Mouse (Mus musculus) induced T-regulatory cell, adult 2 months (primary cell): ENCODE measurements at regions not wholly inside any gene's neighbourhood (a gene's known extent, or its start where the extent isn't known, plus 50 kb on each side); places are given as distances from the start of the nearest gene placed in this dataset.

Source experiments
- DNase-seq: peaks from one replicate; pipeline ENCODE4 v3.0.0-alpha.2; 2012; ENCODE audit warnings: low read depth

- DNase-seq: no peak
Measured at GRCm38 (mm10) chr9:83326437-83327086, 114.4 kb downstream of the Lca5 start.

GRCm38 (mm10) chr9:83325910-83326309 lies 115.0 kb downstream of the Lca5 start:
- DNase-seq: no peak

- no peak for DNase-seq
Measured at GRCm38 (mm10) chr9:83324336-83324735, 116.6 kb downstream of the Lca5 start.

- no peak for DNase-seq
Measured at GRCm38 (mm10) chr9:83322991-83323583, 117.8 kb downstream of the Lca5 start.

GRCm38 (mm10) chr9:83321793-83322192 lies 119.1 kb downstream of the Lca5 start:
- DNase-seq: no peak

GRCm38 (mm10) chr9:83320834-83321233 lies 120.1 kb downstream of the Lca5 start:
- DNase-seq: no peak

GRCm38 (mm10) chr9:83316818-83317162 lies 124.1 kb downstream of the Lca5 start:
- DNase-seq: no peak

- no peak for DNase-seq
Measured at GRCm38 (mm10) chr9:83315941-83316817, 124.7 kb downstream of the Lca5 start.

GRCm38 (mm10) chr9:83308771-83309170 lies 132.2 kb downstream of the Lca5 start:
- DNase-seq: no peak

- DNase-seq: no peak
Measured at GRCm38 (mm10) chr9:83308092-83308491, 132.8 kb downstream of the Lca5 start.

- no peak for DNase-seq
Measured at GRCm38 (mm10) chr9:83307349-83307938, 133.5 kb downstream of the Lca5 start.

- DNase-seq: no peak
Measured at GRCm38 (mm10) chr9:83304925-83305324, 136.0 kb downstream of the Lca5 start.

GRCm38 (mm10) chr9:83300500-83300899 lies 140.4 kb downstream of the Lca5 start:
- DNase-seq: no peak

GRCm38 (mm10) chr9:83300044-83300443 lies 140.9 kb downstream of the Lca5 start:
- DNase-seq: no peak

- no peak for DNase-seq
Measured at GRCm38 (mm10) chr9:83299623-83300022, 141.3 kb downstream of the Lca5 start.

- DNase-seq: no peak
Measured at GRCm38 (mm10) chr9:83295453-83295852, 145.5 kb downstream of the Lca5 start.

- no peak for DNase-seq
Measured at GRCm38 (mm10) chr9:83294441-83294840, 146.5 kb downstream of the Lca5 start.

- DNase-seq: no peak
Measured at GRCm38 (mm10) chr9:83284097-83284496, 137.6 kb upstream of the Hmgn3 start.

- no peak for DNase-seq
Measured at GRCm38 (mm10) chr9:83283662-83284061, 137.2 kb upstream of the Hmgn3 start.

GRCm38 (mm10) chr9:83283249-83283648 lies 136.8 kb upstream of the Hmgn3 start:
- no peak for DNase-seq

GRCm38 (mm10) chr9:83277791-83278190 lies 131.3 kb upstream of the Hmgn3 start:
- no peak for DNase-seq

GRCm38 (mm10) chr9:83277356-83277755 lies 130.9 kb upstream of the Hmgn3 start:
- no peak for DNase-seq

GRCm38 (mm10) chr9:83276291-83276690 lies 129.8 kb upstream of the Hmgn3 start:
- DNase-seq: no peak
